Mouse (Mus musculus) mature B cell (primary cell): ENCODE data around the gene Mcrip1.
"Not testable (repeated sequence)": the region's sequence is repeated elsewhere in the genome, so short reads cannot be mapped to it uniquely, and the experiment has no call there.

ENCODE experiments used
- in situ Hi-C: fragments of 300-500 bp; cut with MboI; formaldehyde crosslinking; loops from 2 replicates; pipeline ENCODE4 v1.14.3; 2019

Mcrip1 gene

DNA sequence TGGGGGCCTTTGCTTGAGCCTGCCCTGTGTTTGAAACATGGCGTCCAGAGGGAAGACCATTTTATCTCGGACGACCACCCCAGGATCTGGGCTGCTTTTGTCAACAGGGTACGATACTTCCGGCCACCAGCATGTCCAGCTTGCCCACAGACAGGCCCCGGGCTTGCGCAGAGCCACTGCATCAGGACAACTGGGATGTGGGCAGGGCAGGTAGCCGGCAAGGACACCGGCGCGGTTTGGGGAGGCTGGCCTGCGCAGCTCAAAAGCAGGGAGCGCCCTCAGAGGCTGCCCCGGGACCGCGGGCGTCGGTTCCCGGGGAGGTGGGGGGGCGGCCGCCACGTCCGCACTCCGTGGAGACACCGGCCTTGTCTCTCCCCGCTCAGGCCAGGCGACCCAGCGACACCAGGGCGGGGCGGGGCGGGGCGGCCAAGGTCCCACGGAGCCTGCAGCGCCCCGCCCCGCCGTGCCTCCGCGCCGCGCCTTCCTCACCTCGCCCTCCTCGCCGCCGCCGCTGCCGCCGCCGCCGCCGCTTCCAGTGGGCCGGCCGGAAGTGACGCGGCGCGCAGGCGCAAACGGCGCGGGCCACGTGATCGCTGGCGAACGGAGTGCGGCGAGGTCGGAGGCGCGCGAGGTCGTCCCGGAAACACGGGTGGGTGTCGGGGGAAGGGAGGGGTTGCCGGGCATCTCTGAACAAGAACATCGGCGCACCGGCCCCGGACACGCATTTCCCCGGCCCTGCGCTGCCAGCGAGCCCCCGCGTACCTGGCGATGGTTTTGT is at the start of gene Mcrip1:
Mcrip1 (minus strand) TSS at position 560 of the 778 bp plus-strand sequence.
- in situ Hi-C loops, result no loop called here

GRCm38 (mm10) chr11:120598990-120599549 is 49.5 kb upstream of the Mcrip1 start:
- in situ Hi-C loops, result no loop called here

GRCm38 (mm10) chr11:120598283-120598989 is 48.9 kb upstream of the Mcrip1 start, which contains the start of the genes Alyref and Anapc11:
TSS of gene Alyref (minus strand) at chr11:120598365.
TSS of gene Anapc11 (plus strand) at chr11:120598421.
- in situ Hi-C loops, result no loop called here

DNA sequence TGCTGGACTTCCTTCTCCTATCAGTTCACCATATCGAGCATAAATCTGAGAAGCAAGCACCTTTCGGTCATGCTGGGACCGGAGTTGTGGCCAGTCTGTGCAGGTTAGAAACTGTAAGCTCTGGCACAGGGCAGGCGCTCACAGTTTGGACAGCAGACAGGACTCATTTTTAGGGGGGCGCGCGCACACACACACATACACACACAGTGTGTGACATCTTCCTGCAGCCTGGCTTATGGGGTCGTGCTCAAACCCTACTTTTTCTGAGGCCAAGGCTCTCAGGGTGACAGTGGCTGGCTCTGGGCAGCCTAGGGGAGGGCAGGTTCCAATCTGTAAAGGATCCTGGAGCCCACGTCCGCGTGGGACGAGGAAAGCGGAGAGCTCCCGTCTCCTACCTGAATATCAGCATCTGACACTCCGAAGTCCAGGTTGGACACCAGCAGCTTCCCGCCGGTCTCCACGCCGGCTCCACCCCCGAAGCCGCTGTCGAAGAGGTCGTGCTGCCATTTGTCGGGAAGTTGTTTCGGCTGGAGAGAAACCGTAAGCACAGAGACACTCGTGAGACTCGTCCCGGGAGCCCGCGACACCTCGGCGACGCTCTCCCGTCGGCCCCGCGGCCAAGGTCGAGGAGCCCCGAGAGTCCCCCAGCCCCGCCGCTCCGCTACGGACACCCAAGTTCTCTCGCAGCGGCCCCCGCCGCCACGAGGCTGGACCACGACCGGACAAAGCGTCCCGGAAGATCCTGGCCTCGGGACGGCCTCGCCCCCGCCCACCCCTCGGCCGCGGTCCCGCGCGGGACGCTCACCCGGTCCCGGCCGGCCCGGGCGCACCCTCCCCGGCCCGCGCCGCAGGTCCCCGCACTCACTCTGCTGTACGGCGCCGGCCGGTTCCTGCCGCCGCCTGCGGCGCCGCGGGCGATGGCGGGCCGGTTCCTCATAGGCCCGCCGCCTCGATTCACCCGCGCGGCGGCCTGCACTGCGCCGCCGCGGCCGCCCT is 48.0 kb upstream of the Mcrip1 start:
- in situ Hi-C loops, result no loop called here

GRCm38 (mm10) chr11:120588531-120588930 is 39.0 kb upstream of the Mcrip1 start:
- in situ Hi-C loops, result no loop called here

GRCm38 (mm10) chr11:120583937-120584336 is 34.4 kb upstream of the Mcrip1 start:
- in situ Hi-C loops, result no loop called here

DNA sequence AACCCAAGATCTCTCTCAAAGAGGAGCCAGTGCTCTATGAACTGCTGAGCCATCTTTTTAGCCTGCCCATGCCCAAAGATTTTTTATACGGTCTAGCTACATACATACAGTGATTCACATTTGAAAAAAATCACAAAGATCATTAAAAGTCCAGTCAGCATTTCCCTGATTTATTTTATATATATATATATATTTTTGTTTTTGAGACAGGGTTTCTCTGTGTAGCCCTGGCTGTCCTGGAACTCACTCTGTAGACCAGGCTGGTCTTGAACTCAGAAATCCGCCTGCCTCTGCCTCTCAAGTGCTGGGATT is 33.4 kb upstream of the Mcrip1 start:
- in situ Hi-C loops, result not testable (repeated sequence)

DNA sequence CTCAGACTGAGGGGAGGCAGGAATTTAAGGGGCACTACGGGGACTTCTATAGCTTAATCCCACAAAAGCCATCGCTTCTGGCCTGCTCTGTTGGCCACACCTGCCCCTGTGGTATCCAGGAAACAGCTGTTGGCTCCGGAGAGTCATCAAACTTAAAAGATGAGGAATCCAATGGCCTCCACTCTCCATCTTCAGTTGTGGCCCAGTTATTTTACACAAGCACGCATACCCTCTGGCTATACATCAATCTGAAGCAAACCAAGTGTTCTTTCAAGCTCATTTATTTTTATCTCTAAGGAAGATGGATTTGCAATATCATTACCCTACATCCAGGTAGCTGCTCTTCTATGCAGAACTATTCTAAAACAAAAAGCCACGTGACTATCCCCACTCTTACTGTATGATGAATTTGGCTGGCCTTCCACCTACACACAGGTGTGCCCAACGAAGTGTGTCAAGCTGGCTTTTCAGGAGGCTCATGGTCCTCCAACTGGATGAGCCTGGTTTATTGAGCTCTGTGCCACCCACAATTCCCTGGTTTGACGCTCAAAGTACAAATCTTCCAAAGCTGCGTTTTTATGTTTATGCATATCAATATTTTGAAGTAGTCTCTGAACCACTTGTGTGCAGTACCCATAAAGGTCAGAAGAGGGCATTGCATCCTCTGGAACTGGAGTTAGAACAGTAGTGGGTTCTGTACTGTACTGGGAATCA is 32.9 kb upstream of the Mcrip1 start:
- in situ Hi-C loops, result no loop called here

DNA sequence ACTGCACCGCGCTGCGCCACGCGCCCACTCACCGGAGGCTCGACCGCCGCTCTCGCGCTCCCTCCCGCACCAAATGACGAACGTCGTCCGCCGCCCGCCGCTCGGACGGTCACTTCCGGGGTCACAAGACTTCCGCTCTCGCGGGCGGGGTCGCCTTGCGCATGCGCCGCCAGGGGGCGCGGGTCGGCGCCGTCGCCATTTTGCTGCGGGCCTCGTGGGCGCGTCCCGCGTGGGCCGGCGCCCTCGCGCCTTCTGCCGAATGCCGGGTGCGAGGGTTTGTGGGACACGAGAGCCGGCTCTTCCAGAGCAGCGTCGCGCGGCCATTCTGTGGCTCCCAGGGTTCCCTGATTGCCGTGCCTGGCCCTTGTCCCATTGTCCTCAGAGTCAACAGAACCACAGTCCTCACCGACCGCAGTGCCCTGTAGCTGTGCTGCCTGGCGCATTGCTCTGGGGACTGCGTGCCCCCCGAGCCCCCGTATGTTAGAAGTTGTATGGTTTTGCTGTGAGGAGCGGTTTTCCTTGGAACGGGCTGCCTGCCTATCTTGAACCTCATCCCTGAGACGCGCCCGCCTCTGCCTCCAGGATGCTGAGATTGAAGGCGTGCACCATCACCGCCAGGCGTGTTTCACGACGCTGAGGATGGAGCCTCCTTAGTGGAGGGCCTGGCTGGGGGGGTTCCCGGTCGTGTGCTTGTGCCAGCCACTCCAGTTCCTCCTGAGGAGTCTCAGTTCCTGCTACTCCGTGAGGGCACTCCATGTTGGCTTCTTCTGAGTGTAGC is 32.2 kb upstream of the Mcrip1 start, which contains the start of gene Arhgdia:
Arhgdia (minus strand) TSS at position 135 of the 778 bp plus-strand sequence.
- in situ Hi-C loops, result no loop called here

GRCm38 (mm10) chr11:120580871-120581331 is 31.4 kb upstream of the Mcrip1 start:
- in situ Hi-C loops, result no loop called here

DNA sequence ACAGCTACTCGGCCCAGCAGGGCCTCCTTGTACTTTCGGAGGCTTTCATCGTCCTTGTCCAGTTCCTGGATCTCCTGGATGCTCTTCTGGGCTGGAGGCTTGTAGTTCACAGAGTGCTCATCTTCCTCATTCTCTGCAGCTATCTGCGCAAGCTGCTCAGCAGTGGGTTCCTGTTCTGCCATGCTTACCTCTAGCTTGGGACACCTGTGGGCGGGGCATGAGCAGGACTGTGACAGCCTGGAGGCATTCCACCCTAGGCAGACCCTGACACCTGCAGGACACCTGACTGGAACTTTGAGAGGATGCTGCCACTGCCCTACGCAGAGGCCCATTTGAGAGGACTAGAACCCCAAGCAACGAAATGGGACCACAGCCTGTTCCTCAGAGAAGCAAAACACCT is 30.7 kb upstream of the Mcrip1 start:
- in situ Hi-C loops, result no loop called here

GRCm38 (mm10) chr11:120579316-120580107 is 30.0 kb upstream of the Mcrip1 start:
- in situ Hi-C loops, result no loop called here

DNA sequence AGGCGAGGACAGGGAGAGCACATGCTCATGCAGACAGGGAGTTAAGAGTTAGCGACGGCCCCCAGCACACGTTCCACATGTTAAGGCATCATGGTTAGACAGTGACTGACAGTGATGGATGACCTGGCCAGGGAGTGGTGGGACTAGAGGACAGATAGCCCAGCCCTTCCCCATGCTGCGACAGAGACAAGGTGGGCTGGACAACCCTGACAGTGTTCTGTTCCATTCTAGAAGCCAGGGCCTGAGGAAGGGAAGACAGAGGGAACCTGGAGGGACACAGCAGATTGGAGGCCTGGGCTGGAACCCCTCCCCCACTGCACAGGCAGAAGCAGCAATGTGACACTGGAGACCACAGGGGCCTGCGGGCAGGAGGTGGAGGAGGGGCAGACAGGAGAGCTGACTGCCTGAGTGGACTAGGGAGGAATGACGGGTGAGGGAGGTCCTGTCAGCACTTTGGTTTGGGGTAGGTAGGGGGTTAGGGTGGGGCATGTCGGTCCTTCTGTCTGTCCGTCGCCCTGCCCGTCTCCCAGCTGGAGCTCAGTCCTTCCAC is 29.2 kb upstream of the Mcrip1 start:
- in situ Hi-C loops, result no loop called here

GRCm38 (mm10) chr11:120578024-120578693 is 28.6 kb upstream of the Mcrip1 start:
- in situ Hi-C loops, result no loop called here

- in situ Hi-C loops, result no loop called here
Observed at GRCm38 (mm10) chr11:120577211-120578023, 27.9 kb upstream of the Mcrip1 start.

GRCm38 (mm10) chr11:120576365-120576981 is 26.9 kb upstream of the Mcrip1 start:
- in situ Hi-C loops, result no loop called here

- in situ Hi-C loops, result no loop called here
Observed at GRCm38 (mm10) chr11:120575940-120576339, 26.4 kb upstream of the Mcrip1 start.
